Mouse (Mus musculus) kidney, adult 8-10 months (tissue): ENCODE data around the gene Foxp3.
A peak's percentile ranks its signal among the peaks of the same experiment; 100 is the strongest.

Source experiments
- DNase-seq, 2 experiments: peaks; one replicate each; pipeline ENCODE4 v3.0.0; 2022

Foxp3 gene

DNA sequence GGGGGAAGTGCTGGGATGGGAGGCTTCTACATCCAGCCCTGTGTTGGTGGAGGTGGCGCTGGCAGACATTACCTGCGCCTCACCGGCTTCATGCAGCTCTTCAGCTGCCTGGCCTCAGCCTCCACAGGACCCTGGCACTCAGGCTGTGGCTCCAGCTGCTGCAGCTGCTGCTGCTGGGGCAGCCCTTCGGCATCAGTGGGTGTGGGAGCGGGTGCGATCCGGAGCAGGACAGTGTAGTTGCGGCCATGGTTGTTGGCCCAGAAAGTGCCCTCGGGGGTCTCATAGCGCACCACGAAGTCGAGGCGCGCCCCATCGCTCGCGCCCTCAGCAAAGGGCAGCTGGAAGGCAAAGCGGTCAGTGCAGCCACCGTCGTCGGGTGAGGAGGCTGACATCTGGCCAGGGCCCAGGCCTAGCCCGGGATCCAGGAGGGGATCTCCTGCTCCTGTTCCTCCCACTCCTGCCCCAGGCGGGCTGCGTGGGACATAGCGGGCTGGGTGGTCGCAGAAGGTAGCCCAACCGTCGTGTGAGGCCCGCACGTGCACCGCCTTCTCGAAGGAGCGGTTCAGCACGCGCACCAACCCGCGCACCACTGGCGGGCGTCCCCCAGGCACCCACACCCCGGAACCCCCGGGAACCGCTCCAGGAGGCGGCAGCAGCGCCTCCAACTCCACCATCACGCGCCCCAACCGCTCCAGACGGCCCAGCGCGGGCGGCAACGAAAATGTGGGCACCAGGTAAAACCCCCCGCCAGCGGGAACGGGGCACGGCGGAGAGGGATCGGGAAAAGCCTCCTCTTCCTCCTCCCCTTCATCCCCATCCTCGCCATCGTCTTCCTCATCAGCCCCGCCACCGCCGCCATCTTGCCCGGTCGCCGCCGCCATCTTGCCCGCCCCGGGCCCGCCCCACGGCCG is at the start of gene Foxp3:
TSS of gene Foxp3 (plus strand) at position 469 of the 911 bp plus-strand sequence.
- DNase-seq, result peak; percentile 5 to 9

DNA sequence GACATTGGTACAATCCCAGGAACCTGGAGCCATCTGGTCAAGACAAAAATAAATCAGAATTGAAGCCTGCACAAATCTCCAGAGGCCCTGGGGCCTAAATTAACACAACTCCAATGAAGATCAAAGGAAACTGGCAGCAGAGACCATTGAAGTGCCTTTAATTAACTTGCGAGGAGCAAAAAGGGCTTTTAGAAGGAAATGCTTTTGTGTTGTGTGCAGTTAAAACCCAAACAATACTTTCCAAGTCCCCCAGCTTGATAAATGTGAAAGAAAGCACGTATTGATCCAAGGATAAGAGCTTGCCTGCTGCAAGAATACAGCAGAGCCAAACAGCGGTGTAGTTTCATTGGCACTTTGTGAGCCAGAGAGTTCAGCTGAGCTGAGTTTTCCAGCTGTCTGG is 48.5 kb upstream of the Foxp3 start:
- DNase-seq, result no peak

DNA sequence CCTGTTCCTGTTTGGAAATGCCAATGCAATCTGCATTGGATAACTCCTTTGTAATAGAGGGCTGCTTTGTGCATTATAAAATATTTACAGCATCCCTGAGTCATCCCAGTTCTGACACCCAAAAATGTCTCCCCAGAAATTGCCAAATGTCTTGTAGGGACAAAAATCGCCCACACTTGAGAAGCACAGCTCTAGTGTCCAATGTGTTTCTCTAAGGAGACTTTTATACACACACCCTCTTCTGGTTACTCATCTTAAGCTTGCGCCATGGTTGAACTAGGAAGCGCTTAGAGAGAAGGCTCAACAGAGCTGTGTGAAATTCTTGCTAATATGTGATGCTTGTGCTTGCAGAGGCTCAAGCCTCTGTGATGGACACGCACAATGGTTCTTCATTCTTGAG is 20.0 kb upstream of the Foxp3 start:
- no peak for DNase-seq

DNA sequence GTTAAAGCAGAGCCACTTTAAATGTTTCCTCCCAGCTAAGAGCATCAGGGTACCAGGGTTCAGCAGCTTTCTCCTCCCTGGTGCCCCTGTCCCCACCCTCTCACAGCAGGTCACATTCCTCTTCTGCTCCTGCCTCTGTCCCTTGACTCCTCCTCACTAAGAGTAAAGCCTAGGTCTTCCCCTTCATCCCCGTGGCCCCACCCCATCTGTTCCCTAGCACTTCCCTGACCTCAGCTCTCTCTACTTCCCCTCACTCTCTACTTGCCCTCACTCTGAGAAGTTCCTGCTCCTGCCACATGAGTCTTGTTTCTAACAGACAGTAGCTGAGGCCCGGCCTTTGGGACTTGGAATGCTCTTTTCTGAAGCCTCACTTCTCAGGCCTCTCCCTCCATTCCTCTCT is 10.4 kb upstream of the Foxp3 start:
- DNase-seq, result no peak

DNA sequence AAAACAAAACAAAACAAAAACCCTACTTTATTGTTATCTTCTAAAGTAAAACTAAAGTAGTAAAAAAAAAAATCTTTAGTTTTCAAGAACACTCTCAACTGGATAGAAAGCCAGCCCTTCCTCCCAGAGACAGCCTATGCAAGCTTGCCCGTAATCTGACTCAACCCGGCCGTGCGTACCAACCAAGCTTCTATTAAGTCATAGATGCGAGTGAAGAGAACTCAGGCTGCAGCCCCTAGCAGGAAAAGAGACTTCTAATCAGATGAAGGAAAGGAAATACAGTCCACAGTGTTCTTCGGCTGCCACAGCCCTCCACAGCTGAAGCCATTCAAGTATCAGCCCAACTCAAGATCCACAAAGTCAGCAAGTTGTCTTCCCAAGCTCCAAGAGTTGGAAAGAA is 7.1 kb upstream of the Foxp3 start:
- no peak for DNase-seq

DNA sequence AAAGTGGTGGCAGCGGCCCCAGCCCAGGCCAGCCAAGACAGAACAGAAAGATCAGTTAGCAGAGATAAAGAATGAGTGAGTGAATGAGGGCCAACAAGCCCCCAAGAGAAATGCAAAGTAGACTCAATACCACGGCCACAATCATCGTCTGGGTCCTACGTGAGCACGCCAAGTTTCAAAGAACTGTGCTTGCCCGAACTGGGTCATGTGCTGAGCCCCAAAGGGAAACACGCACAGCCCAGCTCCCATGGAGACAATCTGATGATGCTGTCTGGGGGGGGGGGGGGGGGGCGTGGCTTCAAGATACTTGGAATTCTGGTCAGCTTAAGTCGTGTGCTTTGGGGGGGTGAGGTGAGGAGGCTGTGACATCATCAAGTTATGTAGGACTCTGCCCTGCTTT is 6.0 kb upstream of the Foxp3 start:
- no peak for DNase-seq

DNA sequence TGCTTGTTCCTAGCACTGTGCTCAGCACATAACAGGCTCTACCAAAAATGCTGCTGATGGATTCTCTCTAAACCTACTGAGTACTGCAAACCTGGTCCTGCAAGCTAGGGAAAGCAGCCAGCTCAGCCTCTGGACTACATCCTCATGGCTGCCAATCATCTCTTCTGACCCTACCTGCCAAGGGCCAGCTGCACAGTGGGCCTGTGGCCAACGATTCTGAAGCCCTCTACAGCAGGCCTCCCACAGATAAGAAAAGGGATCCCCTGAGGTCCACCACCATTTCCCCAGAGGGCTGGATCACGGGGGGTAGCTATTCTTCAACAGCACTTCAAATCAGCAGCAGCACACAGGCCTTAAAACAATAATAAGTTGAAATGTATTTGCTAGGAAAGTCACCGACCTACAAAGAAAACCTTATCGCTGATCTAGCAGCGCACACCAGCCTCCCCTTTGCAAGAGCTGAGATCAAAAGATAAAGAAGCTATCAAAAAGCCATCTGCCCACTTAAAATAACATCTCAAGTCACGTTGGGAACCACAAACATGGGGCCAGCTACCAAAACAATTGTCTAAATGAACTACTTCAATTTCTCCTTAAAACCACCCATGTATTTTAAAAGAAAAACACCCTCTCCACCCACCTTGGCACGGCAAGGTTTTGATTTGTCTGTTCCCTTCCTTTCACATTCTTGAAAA is 2.8 kb upstream of the Foxp3 start:
- no peak for DNase-seq

DNA sequence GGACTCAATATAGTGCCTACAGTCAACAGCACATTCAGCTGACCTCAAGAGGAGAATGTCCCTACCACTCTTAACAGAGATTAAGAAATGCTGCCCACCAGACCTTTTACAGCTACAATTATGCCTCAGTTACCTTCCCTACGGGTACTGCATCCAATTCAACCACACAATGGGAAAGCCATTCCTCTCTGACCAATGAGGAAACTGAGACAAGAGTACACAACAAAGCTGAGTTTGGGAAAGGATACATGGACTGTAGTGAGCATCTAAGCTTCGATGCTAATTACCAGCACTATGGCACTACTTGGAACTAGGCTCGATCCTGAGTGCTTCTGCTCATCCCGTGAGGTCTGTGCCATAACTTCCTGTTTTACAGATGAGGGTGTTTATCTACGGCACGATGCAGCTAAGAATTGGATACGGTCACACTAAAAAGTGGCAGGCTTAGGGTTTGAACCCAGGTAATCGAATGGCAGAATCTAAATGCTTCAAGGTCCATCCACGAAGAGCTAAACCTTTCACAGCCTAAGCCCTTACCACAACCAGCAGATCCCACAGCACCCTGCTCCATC is 1.8 kb upstream of the Foxp3 start:
- no peak for DNase-seq

DNA sequence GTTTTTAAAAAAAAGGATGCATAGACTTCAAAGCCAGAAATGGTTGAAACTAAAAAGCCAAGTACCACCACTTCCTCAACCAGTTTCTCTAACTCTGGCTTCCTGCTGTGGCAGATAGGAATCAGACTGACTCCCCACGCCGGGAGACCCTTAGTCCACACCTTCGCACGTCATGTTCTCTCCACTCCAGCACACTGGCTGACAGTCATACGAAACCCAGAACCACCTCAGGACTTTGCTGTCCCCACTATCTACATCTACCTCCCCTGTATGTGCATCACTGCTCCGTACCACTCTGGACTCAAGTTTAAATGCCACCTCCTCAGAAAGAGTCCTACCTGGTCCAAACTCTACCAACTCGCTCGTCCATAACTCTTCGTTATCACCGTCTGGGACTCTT is 978 bp upstream of the Foxp3 start:
- DNase-seq, result no peak

DNA sequence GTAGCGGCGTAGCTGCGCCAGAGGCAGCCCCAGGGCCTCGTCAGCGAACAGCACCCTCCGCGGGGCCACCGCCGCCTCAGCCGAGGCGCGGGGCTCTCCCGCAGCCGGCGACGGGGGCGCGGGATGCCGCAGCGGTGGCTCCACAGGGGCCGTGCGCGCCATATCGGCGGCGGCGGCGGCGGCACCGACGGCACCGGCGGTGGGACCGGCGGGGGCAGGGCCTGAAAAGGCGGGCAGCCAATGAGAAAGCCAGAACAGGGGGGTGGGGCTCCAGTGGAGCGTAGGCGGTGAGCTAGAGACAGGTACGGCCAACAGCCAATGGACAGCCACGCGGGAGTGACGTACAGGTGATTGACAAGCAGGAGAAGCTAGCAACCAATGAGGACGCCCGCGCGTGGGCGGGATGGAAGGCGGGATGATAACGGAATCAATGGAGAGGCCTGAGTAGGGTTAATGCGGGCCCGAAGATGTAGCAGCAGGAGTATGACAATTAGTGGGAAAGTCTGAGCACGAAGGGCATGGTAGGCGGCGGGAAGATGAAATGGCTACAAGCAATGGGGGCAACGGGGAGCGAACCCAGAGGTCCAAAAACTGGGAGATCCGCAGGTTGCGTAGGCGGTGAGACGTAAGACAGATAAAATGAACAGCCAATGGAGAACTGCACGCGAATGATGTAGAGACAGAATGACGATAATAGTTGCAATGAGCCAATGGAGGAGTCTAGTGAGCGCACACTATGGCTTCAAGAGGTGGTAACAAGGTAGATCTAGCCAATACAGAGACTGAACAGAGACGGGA is 842 bp downstream of the Foxp3 start, which contains the start of gene Ppp1r3f:
TSS of gene Ppp1r3f (minus strand) at position 197 of the 798 bp plus-strand sequence.
- DNase-seq, result peak; percentile 94 to 96

DNA sequence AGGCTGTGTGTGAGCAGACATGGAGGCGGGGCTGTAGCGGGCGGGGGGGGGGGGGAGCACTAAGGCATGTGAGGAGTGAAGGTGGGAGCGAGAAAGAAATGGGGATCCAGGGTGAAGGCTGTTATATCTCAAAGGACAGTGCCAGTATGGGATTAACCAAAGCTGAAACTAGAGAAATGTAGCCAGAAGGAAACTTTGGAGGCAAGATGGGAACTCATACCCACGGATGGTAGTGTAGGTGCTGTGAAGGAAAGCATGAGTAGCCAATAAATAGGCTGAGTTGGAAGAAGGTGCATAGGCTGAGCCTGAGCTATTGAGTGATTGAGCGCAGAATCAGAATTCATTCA is 1.4 kb downstream of the Foxp3 start:
- DNase-seq, result no peak

DNA sequence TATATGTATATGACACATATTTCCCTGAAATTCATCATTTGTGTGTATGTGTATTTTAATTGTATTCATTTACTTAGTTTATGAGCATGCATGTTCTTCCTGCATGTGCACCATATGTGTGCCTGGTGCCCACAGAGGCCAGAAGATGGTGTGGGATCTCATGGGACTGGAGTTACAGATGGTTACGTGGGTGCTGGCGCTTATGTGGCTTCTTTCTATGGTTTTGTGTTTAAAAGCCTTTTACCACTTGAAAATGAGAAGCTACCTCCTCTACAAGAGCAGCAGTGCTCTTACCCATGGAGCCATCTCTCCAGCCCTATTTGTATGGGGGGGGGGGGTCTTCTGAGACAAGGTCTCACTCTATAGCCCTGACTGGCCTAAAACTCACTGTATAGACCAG is 7.7 kb downstream of the Foxp3 start:
- no peak for DNase-seq

DNA sequence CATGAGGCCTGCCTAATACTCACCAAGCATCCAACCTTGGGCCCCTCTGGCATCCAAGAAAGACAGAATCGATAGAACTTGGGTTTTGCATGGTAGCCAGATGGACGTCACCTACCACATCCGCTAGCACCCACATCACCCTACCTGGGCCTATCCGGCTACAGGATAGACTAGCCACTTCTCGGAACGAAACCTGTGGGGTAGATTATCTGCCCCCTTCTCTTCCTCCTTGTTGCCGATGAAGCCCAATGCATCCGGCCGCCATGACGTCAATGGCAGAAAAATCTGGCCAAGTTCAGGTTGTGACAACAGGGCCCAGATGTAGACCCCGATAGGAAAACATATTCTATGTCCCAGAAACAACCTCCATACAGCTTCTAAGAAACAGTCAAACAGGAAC is 10.4 kb downstream of the Foxp3 start:
- DNase-seq, result no peak

DNA sequence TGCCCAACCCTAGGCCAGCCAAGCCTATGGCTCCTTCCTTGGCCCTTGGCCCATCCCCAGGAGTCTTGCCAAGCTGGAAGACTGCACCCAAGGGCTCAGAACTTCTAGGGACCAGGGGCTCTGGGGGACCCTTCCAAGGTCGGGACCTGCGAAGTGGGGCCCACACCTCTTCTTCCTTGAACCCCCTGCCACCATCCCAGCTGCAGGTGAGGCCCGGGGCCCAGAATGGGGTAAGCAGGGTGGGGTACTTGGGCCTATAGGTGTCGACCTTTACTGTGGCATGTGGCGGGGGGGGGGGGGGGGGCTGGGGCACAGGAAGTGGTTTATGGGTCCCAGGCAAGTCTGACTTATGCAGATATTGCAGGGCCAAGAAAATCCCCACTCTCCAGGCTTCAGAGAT is 12.9 kb downstream of the Foxp3 start:
- no peak for DNase-seq

DNA sequence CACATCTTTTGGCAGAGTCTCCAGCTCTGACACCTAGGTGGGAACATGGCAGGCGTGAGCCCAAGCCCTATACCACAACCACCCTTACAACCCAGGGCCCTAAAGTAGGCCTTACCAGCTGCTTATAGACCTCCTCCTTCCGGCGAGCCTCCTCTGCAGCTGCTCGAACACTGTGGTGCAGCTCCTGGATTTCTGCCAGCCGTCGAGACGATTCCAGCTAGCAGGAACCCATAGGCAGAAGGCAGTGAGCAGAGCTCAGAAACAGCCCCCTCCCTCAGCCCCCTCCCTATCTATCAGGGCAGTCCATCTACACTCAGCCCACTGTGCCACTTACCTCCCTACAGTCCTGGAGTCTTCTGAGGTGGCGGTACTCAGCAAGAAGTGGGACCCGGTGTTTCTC is 21.9 kb downstream of the Foxp3 start:
- DNase-seq, result no peak

DNA sequence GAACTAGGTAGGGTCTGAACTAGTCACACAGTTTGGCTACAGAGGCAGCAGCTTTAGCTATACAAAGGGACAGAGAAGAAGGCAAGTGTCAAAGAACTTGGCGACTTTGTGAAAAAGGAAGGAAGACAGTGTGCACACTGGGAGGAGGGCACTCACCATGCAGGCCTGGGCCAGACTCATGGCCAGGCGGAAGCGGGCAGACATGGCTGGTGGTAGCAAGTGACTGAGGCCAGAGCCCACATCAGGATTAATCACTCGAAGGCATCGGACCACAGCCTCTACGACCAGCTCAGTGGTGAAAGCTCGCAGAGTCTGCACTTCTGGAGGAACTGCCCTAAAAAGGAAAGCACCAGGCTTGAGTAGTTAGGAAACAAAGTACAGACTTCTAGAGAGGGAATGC is 30.6 kb downstream of the Foxp3 start:
- DNase-seq, result no peak

DNA sequence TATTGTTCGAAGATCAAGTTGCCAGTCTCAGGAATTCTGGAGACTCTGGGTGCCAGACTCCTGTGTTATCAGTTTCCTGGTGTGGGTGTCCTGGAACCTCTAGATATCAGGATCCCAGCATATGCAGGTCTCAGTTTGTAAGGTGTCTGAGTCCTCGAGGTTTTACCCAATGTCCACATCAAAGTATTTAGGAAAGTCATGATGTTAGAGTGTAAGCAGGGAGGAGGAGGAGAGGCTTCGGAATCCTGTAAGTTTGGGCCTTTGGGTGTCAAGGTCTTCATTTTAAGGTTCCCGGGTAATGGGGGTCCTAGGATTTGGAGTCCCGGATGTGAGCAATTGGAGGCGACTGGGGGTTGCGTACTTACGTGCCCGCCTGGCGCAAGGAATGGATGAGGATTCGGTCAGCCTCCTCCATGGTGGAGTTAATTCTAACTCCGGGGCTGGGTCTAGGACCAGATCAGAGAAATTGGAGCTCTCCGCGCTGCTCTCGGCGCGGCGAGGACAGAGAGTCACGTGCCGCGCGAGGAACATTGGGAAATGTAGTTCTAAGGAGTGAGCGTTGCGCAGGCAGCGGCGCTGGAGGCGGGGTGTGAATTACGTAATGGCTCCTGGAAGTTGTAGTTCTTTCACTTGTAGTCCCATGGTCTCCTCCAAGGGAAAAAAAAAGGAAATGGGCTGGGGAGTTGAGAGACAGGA is 31.6 kb downstream of the Foxp3 start, which contains the start of gene Ccdc22:
TSS of gene Ccdc22 (minus strand) at position 639 of the 696 bp plus-strand sequence.
- DNase-seq, result peak; percentile 87 to 88

DNA sequence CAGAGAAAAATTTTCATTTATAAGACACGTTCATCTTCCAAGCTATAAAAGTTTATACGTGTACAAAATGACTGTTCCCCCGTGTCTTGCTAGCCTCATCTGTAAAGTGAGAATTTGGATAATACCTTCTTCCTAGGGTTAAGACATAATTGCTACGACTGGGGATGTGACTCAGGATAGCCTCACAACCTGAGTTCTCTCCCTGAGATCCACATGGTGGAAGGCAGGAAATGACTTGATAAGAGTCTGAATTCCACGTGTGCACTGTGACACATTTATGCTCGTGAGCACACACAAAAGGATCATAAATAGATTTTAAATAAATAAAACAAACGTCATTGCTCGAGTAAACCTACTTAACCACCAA is 32.1 kb downstream of the Foxp3 start:
- no peak for DNase-seq

DNA sequence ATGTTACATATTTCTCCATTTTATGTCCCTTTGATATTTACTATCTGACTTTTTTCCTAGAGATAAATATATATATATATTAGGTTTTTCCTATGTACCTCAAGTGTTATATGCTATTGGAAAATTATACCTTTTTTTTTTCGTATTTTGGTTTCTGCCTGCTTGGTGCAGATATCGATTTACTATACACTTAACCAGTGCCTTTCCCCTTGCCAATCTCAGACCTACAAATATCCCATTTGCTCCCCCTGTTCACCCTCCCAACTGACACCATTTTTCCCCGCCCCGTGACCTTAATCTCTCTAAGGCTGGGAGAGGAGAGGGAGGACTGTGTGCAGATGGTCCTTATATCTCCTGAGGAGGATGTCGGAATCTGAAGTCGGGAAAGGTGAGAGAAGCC is 33.3 kb downstream of the Foxp3 start, which contains the start of gene Cacna1f:
TSS of gene Cacna1f (plus strand) at position 301 of the 400 bp plus-strand sequence.
- no peak for DNase-seq

DNA sequence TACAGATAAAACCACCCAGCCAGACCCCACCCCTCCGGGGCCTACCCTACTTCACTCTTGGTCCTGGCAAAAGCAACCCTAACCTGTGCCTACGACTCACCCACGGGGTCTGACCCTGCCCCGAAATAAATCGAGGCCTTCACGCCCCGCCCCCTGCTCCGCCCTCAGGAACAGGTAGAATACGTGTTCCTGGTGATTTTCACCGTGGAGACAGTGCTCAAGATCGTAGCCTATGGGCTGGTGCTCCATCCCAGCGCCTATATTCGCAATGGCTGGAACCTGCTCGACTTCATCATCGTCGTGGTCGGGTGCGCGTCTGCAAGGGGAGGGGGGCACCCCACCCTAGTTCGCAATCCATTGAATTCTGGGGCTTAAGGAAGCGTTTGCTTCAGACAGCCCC is 36.6 kb downstream of the Foxp3 start:
- DNase-seq, result no peak

DNA sequence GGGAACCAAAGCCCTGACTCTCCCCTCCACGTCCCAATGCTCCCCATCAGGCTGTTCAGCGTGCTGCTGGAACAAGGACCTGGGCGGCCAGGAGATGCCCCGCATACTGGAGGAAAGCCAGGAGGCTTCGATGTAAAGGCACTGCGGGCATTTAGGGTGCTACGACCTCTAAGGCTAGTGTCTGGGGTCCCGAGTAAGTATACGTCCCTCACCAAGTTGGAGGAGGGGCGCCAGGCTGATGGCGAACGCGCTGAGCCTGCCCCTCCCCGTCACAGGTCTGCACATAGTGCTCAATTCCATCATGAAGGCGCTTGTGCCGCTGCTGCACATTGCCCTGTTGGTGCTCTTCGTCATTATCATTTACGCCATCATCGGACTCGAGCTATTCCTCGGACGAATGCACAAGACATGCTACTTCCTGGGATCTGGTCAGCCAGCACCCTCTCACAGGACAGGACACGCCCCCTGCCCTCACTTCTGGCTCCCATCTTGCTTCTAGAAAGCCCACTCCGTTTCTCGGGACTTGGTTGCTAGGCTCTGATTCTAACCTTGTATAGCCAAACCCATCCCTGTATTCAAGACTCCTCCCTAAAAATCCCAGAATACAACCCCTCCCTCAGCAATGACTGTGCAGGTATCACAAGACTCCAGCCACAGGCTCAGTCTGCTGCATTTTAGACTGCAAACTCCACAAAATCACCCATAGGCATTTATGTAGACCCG is 37.3 kb downstream of the Foxp3 start:
- DNase-seq, result no peak
